8 mouse cellular contexts compared by ENCODE assay signal in genomic region chr5:41768382-41769040, GRCm38 (mm10). TPM values are rescaled to one million over a fixed set of nuclear protein-coding genes. Genes with fewer than 3 reads are reported as not detected.
DNase-seq lines count a peak whose midpoint lies in the region; ATAC-seq and TF ChIP-seq lines count a peak whose summit lies in the region.

No protein-coding gene starts in this region.

- peak; percentile 49 for DNase-seq in G1E (ENCODE audit: low spot score)
- peak; percentile 78 to 86 for DNase-seq in cerebellum, adult 2 months
- DNase-seq in forelimb bud, embryonic 11.5 days (ENCODE audit: low read depth, low spot score) = peak; percentile 92
- peak; percentile 79 for DNase-seq in layer of hippocampus, adult 9-10 months (ENCODE audit: low spot score)
- peak; percentile 69 for DNase-seq in ovary, postnatal 10 days (ENCODE audit: low spot score)
- DNase-seq in thymus, postnatal 10 days (ENCODE audit: low spot score in 2 of 2) = peak; percentile 61 to 90

- peaks cover 12% of the 10 kb centered on the region for H3K9me3 ChIP-seq in G1E (replicated peaks)
- no peaks in the 10 kb centered on the region for H3K9me3 ChIP-seq in lung, embryonic 16.5 days (ENCODE audit: control insufficient read depth, low read length)

- no peak for TF ChIP-seq POLR2A in cerebellum, adult 2 months (IDR thresholded peaks at IDR 0.05; ENCODE audit: borderline replicate concordance, insufficient read depth, low read length)

- peaks cover 33% of the 10 kb centered on the region for H3K27me3 ChIP-seq in G1E (ENCODE audit: insufficient read depth, low read length)
- H3K27me3 ChIP-seq in cerebellum, adult 2 months (ENCODE audit: control insufficient read depth, insufficient read depth, low read length) = peaks cover 5% of the 10 kb centered on the region; the same call in 1 of the 2 replicates
- peaks cover 44% of the 10 kb centered on the region for H3K27me3 ChIP-seq in lung, embryonic 16.5 days (ENCODE audit: control insufficient read depth, insufficient read depth, low read depth, low read length)

- 4% methylated on average over 21 of the region's 21 CpGs for WGBS in cerebellum, adult 2 months
- WGBS in lung, embryonic 16.5 days = 3% methylated on average over 21 of the region's 21 CpGs

- H3K27ac ChIP-seq in cerebellum, adult 2 months (ENCODE audit: insufficient read depth, low read length) = no peak overlapping the region
- no peak overlapping the region for H3K27ac ChIP-seq in lung, embryonic 16.5 days (ENCODE audit: low read length)

- H3K9ac ChIP-seq in lung, embryonic 16.5 days (ENCODE audit: low read length) = no peak overlapping the region

- peak overlapping the region; percentile 57 for H3K4me2 ChIP-seq in lung, embryonic 16.5 days (ENCODE audit: low read depth, low read length)

- peak; percentile 85 for TF ChIP-seq CTCF in G1E (IDR thresholded peaks at IDR 0.05; ENCODE audit: low read depth, low read length)
- peak; percentile 99 for TF ChIP-seq CTCF in cerebellum, adult 2 months (IDR thresholded peaks at IDR 0.05; ENCODE audit: borderline replicate concordance, insufficient read depth, low read depth, low read length)

- H3K36me3 ChIP-seq in G1E (replicated peaks) = no peaks in the 10 kb centered on the region
- H3K36me3 ChIP-seq in lung, embryonic 16.5 days (ENCODE audit: control insufficient read depth, insufficient read depth, low read length) = no peaks in the 10 kb centered on the region

- H3K4me3 ChIP-seq in G1E (ENCODE audit: low read depth, low read length) = peak overlapping the region; percentile 52; the same call in 1 of the 2 replicates
- peak overlapping the region; percentile 0 for H3K4me3 ChIP-seq in cerebellum, adult 2 months (replicated peaks; ENCODE audit: insufficient read depth, low read depth, low read length)
- peak overlapping the region; percentile 42 for H3K4me3 ChIP-seq in lung, embryonic 16.5 days (ENCODE audit: low read length)

- peaks cover 15% of the 10 kb centered on the region for H3K4me1 ChIP-seq in G1E (ENCODE audit: insufficient read depth, low read depth, low read length)
- H3K4me1 ChIP-seq in cerebellum, adult 2 months (ENCODE audit: control insufficient read depth, insufficient read depth, low read length) = no peaks in the 10 kb centered on the region
- peaks cover 10% of the 10 kb centered on the region; the same call in 1 of the 2 replicates for H3K4me1 ChIP-seq in lung, embryonic 16.5 days (replicated peaks; ENCODE audit: control insufficient read depth, insufficient read depth, low read length)

- ATAC-seq in G1E (ENCODE audit: extremely low read depth, insufficient number of reproducible peaks, low FRiP score, poor library complexity, severe bottlenecking) = peak; percentile 82
- peak; percentile 89 to 91 for ATAC-seq in hematopoietic stem cell, adult 5-6 weeks (replicated peaks in 1 of 2; ENCODE audit: insufficient read depth in 1 of 2, low FRiP score in 2 of 2, low TSS enrichment in 1 of 2, low read depth in 1 of 2, poor library complexity in 2 of 2, severe bottlenecking in 2 of 2)
- peak; percentile 64; the same call in 1 of the 2 replicates for ATAC-seq in lung, embryonic 16.5 days (ENCODE audit: low read depth)

RNA-seq across cellular contexts. Expression of gene Nkx3-2, which starts 4.2 kb away (rescaled TPM):
- not detected in 2 replicates for total RNA-seq in G1E (2014; fragmentation: Nextera tagmentation)
- total RNA-seq in G1E (2017) = not detected in 2 replicates
- polyA plus RNA-seq in G1E (2012) = not detected in 2 replicates
- not detected in 2 replicates for polyA plus RNA-seq in cerebellum, adult 2 months (2012; rRNA removed)
- total RNA-seq in hematopoietic stem cell, adult 5-6 weeks (2017) = not detected in 2 replicates
- polyA plus RNA-seq in lung, embryonic 16.5 days (2015; fragmentation: Nextera tagmentation; extraction: Ambion mirVana) = not detected in 2 replicates

Comparison
In these comparisons a context has a peak if more than half of its experiments do, and no peak if none do; other contexts are left out.
1. H3K4me3 ChIP-seq: peak in every context shown above with its lines; median percentile 52 in G1E; 42 in lung, embryonic 16.5 days; 0 in cerebellum, adult 2 months.